Mouse (Mus musculus): ENCODE results near the gene Nptxr. TPM values are rescaled to one million over a fixed set of nuclear protein-coding genes. Genes with fewer than 3 reads are reported as not detected.
A peak's percentile ranks its signal among the peaks of the same experiment; 100 is the strongest.

Gene Nptxr
- polyA plus RNA-seq (2012; rRNA removed) (9.3 and 11.3 TPM in 2 replicates), polyA plus RNA-seq (2014; fragmentation: Nextera tagmentation; extraction: Ambion mirVana) (2.6 and 4.7 TPM in 2 replicates)

GRCm38 (mm10) chr15:79804352-79805071 lies at the start of gene Nptxr:
TSS of gene Nptxr (minus strand) at chr15:79804766.
- under 1% methylated on average over 31 of the region's 91 CpGs for WGBS
- TF ChIP-seq POLR2A (IDR thresholded peaks at IDR 0.05; ENCODE audit: borderline replicate concordance, extremely low read depth, insufficient read depth, insufficient read length) = no peak
- H3K4me1 ChIP-seq (ENCODE audit: control insufficient read depth, insufficient read depth, low read length) = 0 out of 2 replicates have a peak, but pooled peaks cover 2% of the 10 kb centered on the region
- ATAC-seq (ENCODE audit: low FRiP score, low read depth) (peak; percentile 77), DNase-seq (ENCODE audit: low spot score) (peak; percentile 60)
- H3K36me3 ChIP-seq (ENCODE audit: control insufficient read depth, insufficient read depth, low read length) = no peaks in the 10 kb centered on the region
- peak within 1 kb of the TSS; percentile 81 for H3K4me2 ChIP-seq (replicated peaks; ENCODE audit: low read depth, low read length, severe bottlenecking)
- peaks cover 71% of the 10 kb centered on the region for H3K27me3 ChIP-seq (ENCODE audit: control insufficient read depth, insufficient read depth, low read length)
- H3K27ac ChIP-seq (replicated peaks; ENCODE audit: low read depth, low read length) = no peak within 1 kb of the TSS
- H3K4me3 ChIP-seq (replicated peaks; ENCODE audit: low read length) = peak within 1 kb of the TSS; percentile 59
- H3K9ac ChIP-seq (ENCODE audit: low read depth, low read length, severe bottlenecking) = peak within 1 kb of the TSS; percentile 60
- no peaks in the 10 kb centered on the region for H3K9me3 ChIP-seq (ENCODE audit: control insufficient read depth, low read length)

GRCm38 (mm10) chr15:79850143-79850542 lies 45.6 kb upstream of the Nptxr start:
- Histone ChIP-seq H3K4me1 (ENCODE audit: control insufficient read depth, insufficient read depth, low read length) (peaks cover 9% of the 10 kb centered on the region), H3K27ac (replicated peaks; ENCODE audit: low read depth, low read length) (no peak overlapping the region), H3K36me3 (ENCODE audit: control insufficient read depth, insufficient read depth, low read length) (no peaks in the 10 kb centered on the region), H3K9ac (ENCODE audit: low read depth, low read length, severe bottlenecking) (no peak overlapping the region), H3K4me3 (replicated peaks; ENCODE audit: low read length) (no peak overlapping the region), H3K4me2 (replicated peaks; ENCODE audit: low read depth, low read length, severe bottlenecking) (no peak overlapping the region), H3K9me3 (ENCODE audit: control insufficient read depth, low read length) (no peaks in the 10 kb centered on the region), H3K27me3 (ENCODE audit: control insufficient read depth, insufficient read depth, low read length) (no peaks in the 10 kb centered on the region)
- DNase-seq (ENCODE audit: low spot score) (no peak), ATAC-seq (ENCODE audit: low FRiP score, low read depth) (no peak)
- 96% methylated on average over 2 of the region's 2 CpGs for WGBS
- no peak for TF ChIP-seq POLR2A (IDR thresholded peaks at IDR 0.05; ENCODE audit: borderline replicate concordance, extremely low read depth, insufficient read depth, insufficient read length)

- no peaks in the 10 kb centered on the region for H3K27me3 ChIP-seq (ENCODE audit: control insufficient read depth, insufficient read depth, low read length)
- H3K4me2 ChIP-seq (replicated peaks; ENCODE audit: low read depth, low read length, severe bottlenecking) = no peak overlapping the region
- ATAC-seq (ENCODE audit: low FRiP score, low read depth) (peak; percentile 84), DNase-seq (ENCODE audit: low spot score) (peak; percentile 74)
- H3K27ac ChIP-seq (replicated peaks; ENCODE audit: low read depth, low read length) = peak overlapping the region; percentile 62
- WGBS = 29% methylated on average over 5 of the region's 5 CpGs
- no peak overlapping the region for H3K4me3 ChIP-seq (replicated peaks; ENCODE audit: low read length)
- no peaks in the 10 kb centered on the region for H3K36me3 ChIP-seq (ENCODE audit: control insufficient read depth, insufficient read depth, low read length)
- no peaks in the 10 kb centered on the region for H3K9me3 ChIP-seq (ENCODE audit: control insufficient read depth, low read length)
- TF ChIP-seq POLR2A (IDR thresholded peaks at IDR 0.05; ENCODE audit: borderline replicate concordance, extremely low read depth, insufficient read depth, insufficient read length) = no peak
- H3K4me1 ChIP-seq (ENCODE audit: control insufficient read depth, insufficient read depth, low read length) = peaks cover 9% of the 10 kb centered on the region
- H3K9ac ChIP-seq (ENCODE audit: low read depth, low read length, severe bottlenecking) = no peak overlapping the region
Measured at GRCm38 (mm10) chr15:79847100-79847499, 42.5 kb upstream of the Nptxr start.

- ATAC-seq (ENCODE audit: low FRiP score, low read depth) = no peak
- Histone ChIP-seq H3K4me1 (ENCODE audit: control insufficient read depth, insufficient read depth, low read length) (peaks cover 9% of the 10 kb centered on the region), H3K4me2 (replicated peaks; ENCODE audit: low read depth, low read length, severe bottlenecking) (no peak overlapping the region), H3K27ac (replicated peaks; ENCODE audit: low read depth, low read length) (no peak overlapping the region), H3K4me3 (replicated peaks; ENCODE audit: low read length) (no peak overlapping the region), H3K9me3 (ENCODE audit: control insufficient read depth, low read length) (no peaks in the 10 kb centered on the region), H3K9ac (ENCODE audit: low read depth, low read length, severe bottlenecking) (no peak overlapping the region), H3K27me3 (ENCODE audit: control insufficient read depth, insufficient read depth, low read length) (no peaks in the 10 kb centered on the region), H3K36me3 (ENCODE audit: control insufficient read depth, insufficient read depth, low read length) (no peaks in the 10 kb centered on the region)
- DNase-seq (ENCODE audit: low spot score) = no peak
- 50% methylated on average over 4 of the region's 4 CpGs for WGBS
- TF ChIP-seq POLR2A (IDR thresholded peaks at IDR 0.05; ENCODE audit: borderline replicate concordance, extremely low read depth, insufficient read depth, insufficient read length) = no peak
Measured at GRCm38 (mm10) chr15:79845986-79846385, 41.4 kb upstream of the Nptxr start.

GRCm38 (mm10) chr15:79842985-79843384 lies 38.4 kb upstream of the Nptxr start:
- H3K9me3 ChIP-seq (ENCODE audit: control insufficient read depth, low read length) = no peaks in the 10 kb centered on the region
- no peak overlapping the region for H3K9ac ChIP-seq (ENCODE audit: low read depth, low read length, severe bottlenecking)
- TF ChIP-seq POLR2A (IDR thresholded peaks at IDR 0.05; ENCODE audit: borderline replicate concordance, extremely low read depth, insufficient read depth, insufficient read length) = no peak
- no peak overlapping the region for H3K4me2 ChIP-seq (replicated peaks; ENCODE audit: low read depth, low read length, severe bottlenecking)
- peaks cover 9% of the 10 kb centered on the region for H3K4me1 ChIP-seq (ENCODE audit: control insufficient read depth, insufficient read depth, low read length)
- H3K36me3 ChIP-seq (ENCODE audit: control insufficient read depth, insufficient read depth, low read length) = no peaks in the 10 kb centered on the region
- no peak overlapping the region for H3K4me3 ChIP-seq (replicated peaks; ENCODE audit: low read length)
- WGBS = 87% methylated on average over 3 of the region's 3 CpGs
- ATAC-seq (ENCODE audit: low FRiP score, low read depth) (no peak), DNase-seq (ENCODE audit: low spot score) (no peak)
- no peaks in the 10 kb centered on the region for H3K27me3 ChIP-seq (ENCODE audit: control insufficient read depth, insufficient read depth, low read length)
- no peak overlapping the region for H3K27ac ChIP-seq (replicated peaks; ENCODE audit: low read depth, low read length)
